Mouse (Mus musculus) forebrain, embryonic 16.5 days (tissue): Measurements from ENCODE around the gene Mpp4. TPM values are rescaled to one million over a fixed set of nuclear protein-coding genes. Genes with fewer than 3 reads are reported as not detected.

Source experiments
- ATAC-seq: fragments of 200-750 bp; cut with Nextera tagmentation; 2 replicates; pipeline ENCODE4 v1.8.0; 2017; ENCODE audit warnings: mild to moderate bottlenecking, moderate library complexity
- H3K27ac ChIP-seq: fragments of 300-500 bp; sonication (generic); 2 replicates; pipeline ENCODE4 v1.5.1; 2014; ENCODE audit warnings: low read length, control low read depth
- H3K27me3 ChIP-seq: fragments of 300-500 bp; sonication (generic); replicated peaks from 2 replicates; pipeline ENCODE4 v1.6.1; 2014; ENCODE audit warnings: low read length; ENCODE audit not compliant: control insufficient read depth, insufficient read depth
- H3K36me3 ChIP-seq: fragments of 300-500 bp; sonication (generic); 2 replicates; pipeline ENCODE4 v1.6.1; 2014; ENCODE audit not compliant: control insufficient read depth, insufficient read depth
- H3K4me1 ChIP-seq: fragments of 300-500 bp; sonication (generic); replicated peaks from 2 replicates; pipeline ENCODE4 v1.6.1; 2014; ENCODE audit warnings: low read length; ENCODE audit not compliant: control insufficient read depth, insufficient read depth
- H3K4me2 ChIP-seq: fragments of 300-500 bp; sonication (generic); 2 replicates; pipeline ENCODE4 v1.6.1; 2014; ENCODE audit warnings: mild to moderate bottlenecking, low read length, control low read depth
- H3K4me3 ChIP-seq: fragments of 300-500 bp; sonication (generic); replicated peaks from 2 replicates; pipeline ENCODE4 v1.5.1; 2014; ENCODE audit warnings: mild to moderate bottlenecking, low read length, control low read depth
- H3K9ac ChIP-seq: fragments of 300-500 bp; sonication (generic); replicated peaks from 2 replicates; pipeline ENCODE4 v1.6.1; 2014; ENCODE audit warnings: low read depth, low read length, control low read depth
- H3K9me3 ChIP-seq: fragments of 300-500 bp; sonication (generic); 2 replicates; pipeline ENCODE4 v1.6.1; 2016; ENCODE audit warnings: low read length; ENCODE audit not compliant: control insufficient read depth
- WGBS: fragments of 180-500 bp; shearing (Covaris S2); extraction: QIAGEN DNeasy Blood & Tissue Kit; methylation state at CpG from one replicate; pipeline ENCODE4 v1.1.7; 2014; 5-methylcytosine and 5-hydroxymethylcytosine counted together
- polyA plus RNA-seq: library from polyadenylated mRNA; unstranded; fragments of >200 nt; fragmentation: Nextera tagmentation; extraction: Ambion mirVana; gene quantifications from 2 replicates; pipeline ENCODE4 v1.2.1, GENCODE M21; 2015

The Mpp4 gene
- polyA plus RNA-seq, 1 experiment from 2014 or later, result 0.75 TPM

DNA sequence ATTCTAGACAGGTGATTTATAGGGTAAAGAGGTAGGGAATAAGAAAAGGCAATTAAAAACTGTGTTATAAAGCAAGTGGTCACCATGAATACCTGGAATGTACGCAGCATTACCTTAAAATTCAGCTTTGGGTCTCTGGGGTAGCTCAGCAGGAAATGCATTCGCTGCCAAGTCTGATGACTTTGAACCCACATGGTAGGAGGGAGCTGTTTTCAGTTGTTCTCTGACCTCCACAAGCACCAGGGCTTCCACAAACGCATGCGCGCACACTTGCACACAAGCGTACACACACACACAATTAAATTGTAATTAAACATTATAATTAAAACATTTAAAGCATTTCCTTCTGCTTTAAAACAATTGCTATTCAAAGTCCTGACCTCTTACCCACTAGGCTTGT lies 2.3 kb downstream of the Mpp4 start:
- ATAC-seq, result no peak
- Histone ChIP-seq H3K36me3 (no peaks in the 10 kb centered on the region; the same call in 1 of the 2 replicates), H3K9ac (no peak overlapping the region), H3K27ac (no peak overlapping the region), H3K27me3 (no peaks in the 10 kb centered on the region), H3K4me2 (no peak overlapping the region), H3K4me1 (peaks cover 2% of the 10 kb centered on the region; the same call in 1 of the 2 replicates), H3K9me3 (no peaks in the 10 kb centered on the region), H3K4me3 (no peak overlapping the region)
- WGBS, result 74% methylated on average over 6 of the region's 6 CpGs

DNA sequence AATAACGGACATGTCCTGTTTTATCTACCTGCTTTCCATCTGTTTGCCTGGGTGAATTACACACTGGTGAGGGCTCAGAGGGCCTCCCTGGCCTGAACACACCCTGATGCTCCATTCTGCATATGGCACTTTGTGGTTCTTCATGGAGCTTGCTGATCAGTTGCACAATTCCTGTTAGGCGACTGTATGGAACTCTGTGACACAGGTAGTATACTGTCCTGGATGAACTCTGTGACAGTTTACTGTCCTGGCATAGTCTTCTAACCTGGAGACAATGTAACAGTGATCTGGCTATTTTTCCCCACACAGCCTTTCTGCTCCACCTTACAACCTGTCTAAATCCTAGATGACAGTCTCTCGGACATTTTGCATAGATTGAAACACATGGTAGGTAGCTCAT lies 4.1 kb downstream of the Mpp4 start:
- Histone ChIP-seq H3K9me3 (no peaks in the 10 kb centered on the region), H3K4me1 (peaks cover 2% of the 10 kb centered on the region; the same call in 1 of the 2 replicates), H3K4me2 (no peak overlapping the region), H3K9ac (no peak overlapping the region), H3K36me3 (no peaks in the 10 kb centered on the region; the same call in 1 of the 2 replicates), H3K27me3 (no peaks in the 10 kb centered on the region), H3K4me3 (no peak overlapping the region), H3K27ac (no peak overlapping the region)
- 84% methylated on average over 3 of the region's 3 CpGs for WGBS
- ATAC-seq, result no peak

DNA sequence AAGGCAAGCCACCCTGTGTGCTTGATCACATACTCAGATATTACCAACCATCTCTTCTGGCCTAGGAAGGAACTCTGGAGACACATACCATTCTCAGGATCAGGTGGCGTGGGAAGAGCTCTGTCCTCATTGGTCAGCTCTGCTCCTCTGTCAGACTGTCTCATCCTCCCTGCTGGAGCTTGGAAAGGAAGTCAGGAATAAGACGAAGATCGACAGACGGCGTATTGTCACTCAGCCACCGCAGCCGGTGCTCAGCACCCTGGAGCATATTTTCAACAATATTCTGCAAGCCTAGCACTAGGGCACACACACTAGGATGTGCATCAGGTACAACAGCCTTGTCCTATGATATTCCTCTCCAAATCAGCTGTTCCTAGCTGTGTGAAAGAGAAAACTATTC lies 4.7 kb downstream of the Mpp4 start:
- Histone ChIP-seq H3K9ac (no peak overlapping the region), H3K36me3 (no peaks in the 10 kb centered on the region; the same call in 1 of the 2 replicates), H3K4me2 (no peak overlapping the region), H3K27ac (no peak overlapping the region), H3K27me3 (no peaks in the 10 kb centered on the region), H3K9me3 (no peaks in the 10 kb centered on the region), H3K4me3 (no peak overlapping the region), H3K4me1 (peaks cover 2% of the 10 kb centered on the region; the same call in 1 of the 2 replicates)
- no peak for ATAC-seq
- WGBS, result 82% methylated on average over 7 of the region's 7 CpGs

DNA sequence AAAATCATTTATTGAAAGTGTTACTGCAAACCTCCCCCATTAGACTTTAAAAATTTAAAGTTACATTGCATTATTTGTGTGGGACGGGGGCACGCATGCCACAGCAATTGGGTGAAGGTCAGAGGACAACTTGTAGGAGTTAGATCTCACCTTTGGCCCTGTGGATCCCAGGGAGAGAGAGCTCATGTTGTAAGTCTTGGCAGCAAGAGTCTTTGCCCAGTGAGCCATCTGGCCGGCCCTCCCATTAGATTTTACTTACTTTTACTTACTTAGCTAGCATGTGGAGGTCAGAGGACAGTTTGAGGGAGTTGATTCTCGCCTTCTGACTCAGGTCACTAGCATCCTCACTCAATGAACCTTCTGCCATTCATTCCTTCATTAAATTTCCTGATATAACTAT lies 5.3 kb downstream of the Mpp4 start:
- Histone ChIP-seq H3K9me3 (no peaks in the 10 kb centered on the region), H3K4me1 (peaks cover 2% of the 10 kb centered on the region; the same call in 1 of the 2 replicates), H3K4me2 (no peak overlapping the region), H3K4me3 (no peak overlapping the region), H3K9ac (no peak overlapping the region), H3K27me3 (no peaks in the 10 kb centered on the region), H3K36me3 (no peaks in the 10 kb centered on the region), H3K27ac (no peak overlapping the region)
- no peak for ATAC-seq
- whole genome bisulfite sequencing, result 89% methylated on average over 4 of the region's 4 CpGs

- Histone ChIP-seq H3K4me2 (no peak overlapping the region), H3K9ac (no peak overlapping the region), H3K27ac (no peak overlapping the region), H3K27me3 (no peaks in the 10 kb centered on the region), H3K4me3 (no peak overlapping the region), H3K9me3 (no peaks in the 10 kb centered on the region), H3K36me3 (no peaks in the 10 kb centered on the region), H3K4me1 (no peaks in the 10 kb centered on the region)
- 79% methylated on average over 4 of the region's 4 CpGs for WGBS
- ATAC-seq, result no peak
Observed at GRCm38 (mm10) chr1:59152346-59152745, 10.8 kb downstream of the Mpp4 start.

GRCm38 (mm10) chr1:59150542-59150941 lies 12.6 kb downstream of the Mpp4 start:
- no peaks in the 10 kb centered on the region for H3K27me3 ChIP-seq
- H3K4me1 ChIP-seq, result no peaks in the 10 kb centered on the region
- H3K36me3 ChIP-seq, result no peaks in the 10 kb centered on the region
- ATAC-seq, result no peak
- no peak overlapping the region for H3K9ac ChIP-seq
- H3K27ac ChIP-seq, result no peak overlapping the region
- no peak overlapping the region for H3K4me3 ChIP-seq
- no peaks in the 10 kb centered on the region for H3K9me3 ChIP-seq
- WGBS, result 85% methylated on average over 5 of the region's 5 CpGs
- H3K4me2 ChIP-seq, result no peak overlapping the region

- WGBS, result 80% methylated on average over 10 of the region's 10 CpGs
- no peak overlapping the region for H3K9ac ChIP-seq
- H3K4me3 ChIP-seq, result no peak overlapping the region
- H3K27me3 ChIP-seq, result no peaks in the 10 kb centered on the region
- H3K4me1 ChIP-seq, result no peaks in the 10 kb centered on the region
- no peak for ATAC-seq
- H3K36me3 ChIP-seq, result no peaks in the 10 kb centered on the region
- no peaks in the 10 kb centered on the region for H3K9me3 ChIP-seq
- no peak overlapping the region for H3K27ac ChIP-seq
- H3K4me2 ChIP-seq, result no peak overlapping the region
Observed at GRCm38 (mm10) chr1:59144543-59144942, 18.6 kb downstream of the Mpp4 start.

DNA sequence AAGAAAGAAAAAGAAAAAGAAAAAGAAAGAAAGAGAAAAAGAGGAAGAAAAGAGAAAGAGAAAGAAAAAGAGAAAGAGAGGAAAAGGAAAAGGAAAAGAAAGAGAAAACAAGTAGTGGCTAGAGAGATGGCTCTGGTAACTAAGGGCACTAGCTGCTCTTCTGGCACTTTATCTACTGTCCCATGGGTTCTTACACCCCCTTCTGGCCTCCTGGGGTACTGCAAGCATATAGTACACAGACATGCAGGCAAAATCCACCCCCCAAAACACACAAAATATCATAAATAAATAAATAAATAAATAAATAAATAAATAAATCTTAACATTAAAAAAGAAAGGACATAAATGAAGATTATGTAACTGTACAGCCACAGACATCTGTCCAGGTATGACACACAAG lies 20.4 kb downstream of the Mpp4 start:
- ATAC-seq, result no peak
- Histone ChIP-seq H3K9me3 (no peaks in the 10 kb centered on the region), H3K4me2 (no peak overlapping the region), H3K36me3 (no peaks in the 10 kb centered on the region), H3K27ac (no peak overlapping the region), H3K27me3 (no peaks in the 10 kb centered on the region), H3K9ac (no peak overlapping the region), H3K4me1 (no peaks in the 10 kb centered on the region), H3K4me3 (no peak overlapping the region)

DNA sequence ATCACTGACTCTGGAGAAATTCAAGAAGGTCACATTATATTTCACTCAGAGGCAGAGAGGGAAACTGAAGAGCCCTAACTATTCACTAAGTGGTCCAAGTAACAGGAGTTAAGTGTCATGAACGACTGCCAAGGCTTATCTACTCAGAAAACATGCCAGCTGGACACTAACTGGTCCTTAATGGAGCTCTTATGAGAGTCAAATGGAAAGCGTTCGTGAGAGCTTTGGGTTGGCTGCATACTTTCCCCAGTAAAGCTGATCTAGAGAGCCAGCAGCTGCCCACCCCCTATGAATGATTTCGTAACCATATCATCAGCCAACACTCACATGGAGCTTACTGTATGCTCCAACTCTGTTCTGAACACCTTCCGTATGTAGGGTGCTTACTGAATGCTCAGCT lies 28.8 kb downstream of the Mpp4 start:
- H3K9me3 ChIP-seq, result no peaks in the 10 kb centered on the region
- ATAC-seq, result no peak
- WGBS, result 73% methylated on average over 5 of the region's 5 CpGs

GRCm38 (mm10) chr1:59128879-59129278 lies 34.3 kb downstream of the Mpp4 start:
- Histone ChIP-seq H3K4me2 (no peak overlapping the region), H3K27me3 (no peaks in the 10 kb centered on the region), H3K4me1 (no peaks in the 10 kb centered on the region), H3K27ac (no peak overlapping the region), H3K9ac (no peak overlapping the region), H3K9me3 (no peaks in the 10 kb centered on the region), H3K36me3 (no peaks in the 10 kb centered on the region), H3K4me3 (no peak overlapping the region)
- no peak for ATAC-seq
- WGBS, result 81% methylated on average over 7 of the region's 7 CpGs

More for the DNA sequence above, 28.8 kb downstream of the Mpp4 start:
- H3K4me2 ChIP-seq, result no peak overlapping the region
- no peaks in the 10 kb centered on the region for H3K27me3 ChIP-seq
- H3K36me3 ChIP-seq, result no peaks in the 10 kb centered on the region
- no peak overlapping the region for H3K4me3 ChIP-seq
- no peak overlapping the region for H3K9ac ChIP-seq
- no peaks in the 10 kb centered on the region for H3K4me1 ChIP-seq
- H3K27ac ChIP-seq, result no peak overlapping the region
